In genomic region chr6:108660206-108660877, GRCm38 (mm10) we compare ENCODE assay signal across 8 mouse cellular contexts. TPM values are rescaled to one million over a fixed set of nuclear protein-coding genes. Genes with fewer than 3 reads are reported as not detected.
A peak's percentile ranks its signal among the peaks of the same experiment; 100 is the strongest.
DNase-seq lines count a peak whose midpoint lies in the region; ATAC-seq and TF ChIP-seq lines count a peak whose summit lies in the region.

TSS of gene Bhlhe40 (plus strand) at chr6:108660629.

- peak; percentile 69 for ATAC-seq in midbrain, embryonic 12.5 days (ENCODE audit: low FRiP score, low read depth)

- H3K27ac ChIP-seq in limb, embryonic 10.5 days = peak within 1 kb of the TSS; percentile 84
- H3K27ac ChIP-seq in midbrain, embryonic 12.5 days (replicated peaks) = peak within 1 kb of the TSS; percentile 75
- peak within 1 kb of the TSS; percentile 99 for H3K27ac ChIP-seq in small intestine, adult 2 months (ENCODE audit: insufficient read depth, low read depth, low read length)

- H3K9me3 ChIP-seq in limb, embryonic 10.5 days (replicated peaks) = no peaks in the 10 kb centered on the region
- H3K9me3 ChIP-seq in midbrain, embryonic 12.5 days = no peaks in the 10 kb centered on the region

- no peaks in the 10 kb centered on the region for H3K36me3 ChIP-seq in limb, embryonic 10.5 days
- no peaks in the 10 kb centered on the region for H3K36me3 ChIP-seq in midbrain, embryonic 12.5 days
- H3K36me3 ChIP-seq in small intestine, adult 2 months (ENCODE audit: control insufficient read depth, insufficient read depth, low read length) = peaks cover 24% of the 10 kb centered on the region

- H3K4me2 ChIP-seq in midbrain, embryonic 12.5 days (replicated peaks) = peak within 1 kb of the TSS; percentile 100

- peak; percentile 96 for TF ChIP-seq POLR2A in small intestine, adult 2 months (IDR thresholded peaks at IDR 0.05; ENCODE audit: low read depth, low read length)

- H3K9ac ChIP-seq in midbrain, embryonic 12.5 days (replicated peaks) = peak within 1 kb of the TSS; percentile 67

- WGBS in limb, embryonic 10.5 days = under 1% methylated on average over 37 of the region's 43 CpGs
- 0% methylated on average over 24 of the region's 43 CpGs for WGBS in midbrain, embryonic 12.5 days
- under 1% methylated on average over 32 of the region's 43 CpGs for WGBS in small intestine, adult 2 months

- peak within 1 kb of the TSS; percentile 62 for H3K4me3 ChIP-seq in limb, embryonic 10.5 days
- peak within 1 kb of the TSS; percentile 61 for H3K4me3 ChIP-seq in midbrain, embryonic 12.5 days
- H3K4me3 ChIP-seq in small intestine, adult 2 months (ENCODE audit: low read depth, low read length) = peak within 1 kb of the TSS; percentile 83

- H3K27me3 ChIP-seq in limb, embryonic 10.5 days (ENCODE audit: low read depth, poor library complexity, severe bottlenecking) = peaks cover 54% of the 10 kb centered on the region
- H3K27me3 ChIP-seq in midbrain, embryonic 12.5 days = peaks cover 41% of the 10 kb centered on the region
- no peaks in the 10 kb centered on the region for H3K27me3 ChIP-seq in small intestine, adult 2 months (ENCODE audit: control insufficient read depth, insufficient read depth, low read length)

- no peak for TF ChIP-seq CTCF in small intestine, adult 2 months (IDR thresholded peaks at IDR 0.05; ENCODE audit: extremely low read depth, insufficient read length, insufficient replicate concordance, low read depth, low read length)

- DNase-seq in adrenal gland, adult 18-20 months (ENCODE audit: low spot score in 2 of 2) = peak; percentile 80 to 82
- peak; percentile 73 for DNase-seq in embryo, embryonic 9.5 days (ENCODE audit: extremely low spot score)
- DNase-seq in heart, adult 11 months = peak; percentile 100
- peak; percentile 91 for DNase-seq in kidney, adult 18-20 months
- DNase-seq in limb, embryonic 10.5 days (ENCODE audit: low spot score) = peak; percentile 75
- DNase-seq in Muller cell, postnatal 12 days (ENCODE audit: inconsistent ontology term) = no peak

- peaks cover 35% of the 10 kb centered on the region for H3K4me1 ChIP-seq in limb, embryonic 10.5 days
- H3K4me1 ChIP-seq in midbrain, embryonic 12.5 days = peaks cover 20% of the 10 kb centered on the region
- peaks cover 9% of the 10 kb centered on the region for H3K4me1 ChIP-seq in small intestine, adult 2 months (ENCODE audit: control insufficient read depth, insufficient read depth, insufficient read length, low read length)

RNA-seq across cellular contexts. Expression of gene Bhlhe40, which starts in this region (rescaled TPM):
- total RNA-seq in adrenal gland, adult 18-20 months (2021) = 10 to 100 TPM; 66.3 to 85.9 TPM
- 1.4 and 1.7 TPM in 2 replicates for polyA plus RNA-seq in limb, embryonic 10.5 days (2016; fragmentation: Nextera tagmentation; extraction: Ambion mirVana)
- polyA plus RNA-seq in midbrain, embryonic 12.5 days (2016; fragmentation: Nextera tagmentation; extraction: Ambion mirVana) = 2.3 and 2.8 TPM in 2 replicates
- polyA plus RNA-seq in small intestine, adult 2 months (2012; rRNA removed) = 10.7 and 22.2 TPM in 2 replicates
